Mouse (Mus musculus) right cerebral cortex, postnatal 14 days (tissue): Measurements from ENCODE around the gene Homer3.

Experiments used
- DNase-seq: peaks from one replicate; pipeline ENCODE4 v3.0.0; 2022

Gene Homer3

GRCm38 (mm10) chr8:70340659-70341058 lies 58.0 kb downstream of the Homer3 start:
- no peak for DNase-seq

GRCm38 (mm10) chr8:70342007-70342406 lies 59.4 kb downstream of the Homer3 start:
- no peak for DNase-seq

- no peak for DNase-seq
Observed at GRCm38 (mm10) chr8:70343076-70343475, 60.4 kb downstream of the Homer3 start.

GRCm38 (mm10) chr8:70343696-70344095 lies 61.1 kb downstream of the Homer3 start:
- DNase-seq: no peak
